Mouse (Mus musculus) heart, adult 2 months (tissue): ENCODE data around the gene Sema3c. TPM values are rescaled to one million over a fixed set of nuclear protein-coding genes. Genes with fewer than 3 reads are reported as not detected.

Experiments
- DNase-seq, 2 experiments: peaks; one replicate each; pipeline ENCODE4 v3.0.0; 2021
- H3K27ac ChIP-seq: fragments of 200-600 bp; 2 replicates; pipeline ENCODE4 v1.8.1; 2022
- H3K27me3 ChIP-seq: fragments of 200-500 bp; 2 replicates; pipeline ENCODE4 v1.6.1; 2012; ENCODE audit warnings: mild to moderate bottlenecking, low read length, inconsistent platforms, mixed read lengths; ENCODE audit not compliant: control insufficient read depth, insufficient read depth
- H3K36me3 ChIP-seq: fragments of 200-500 bp; 2 replicates; pipeline ENCODE4 v1.6.1; 2012; ENCODE audit warnings: low read length, inconsistent platforms; ENCODE audit not compliant: control insufficient read depth, insufficient read depth
- H3K4me1 ChIP-seq: fragments of 200-500 bp; 2 replicates; pipeline ENCODE4 v1.6.1; 2011; ENCODE audit warnings: low read length; ENCODE audit not compliant: control insufficient read depth, insufficient read depth
- H3K4me3 ChIP-seq: fragments of 200-600 bp; 2 replicates; pipeline ENCODE4 v1.8.1; 2022
- H3K79me2 ChIP-seq: fragments of 200-500 bp; replicated peaks from 2 replicates; pipeline ENCODE4 v1.6.1; 2012; ENCODE audit warnings: mild to moderate bottlenecking, inconsistent platforms, low read length, moderate library complexity, mixed read lengths; ENCODE audit not compliant: control insufficient read depth, insufficient read depth
- H3K9ac ChIP-seq: fragments of 200-500 bp; 2 replicates; pipeline ENCODE4 v1.6.1; 2012; ENCODE audit warnings: low read depth, mild to moderate bottlenecking, control low read depth, inconsistent platforms, low read length, mixed read lengths
- CTCF ChIP-seq: fragments of 200-600 bp; IDR thresholded peaks from 2 replicates; pipeline ENCODE4 v1.8.1; 2022; ENCODE audit warnings: antibody characterized with exemption, mild to moderate bottlenecking, moderate library complexity
- EP300 ChIP-seq: fragments of 200-500 bp; IDR thresholded peaks from 2 replicates; pipeline ENCODE4 v1.6.1; 2011; ENCODE audit warnings: low read depth, low read length, control low read depth; ENCODE audit not compliant: insufficient read depth
- POLR2A ChIP-seq: fragments of 200-500 bp; IDR thresholded peaks from 2 replicates; pipeline ENCODE4 v1.6.1; 2011; ENCODE audit warnings: mild to moderate bottlenecking, low read depth, low read length, control low read depth; ENCODE audit not compliant: insufficient read depth
- WGBS: fragments of 180-500 bp; shearing (Covaris S2); methylation state at CpG from one replicate; pipeline ENCODE4 v1.1.7; 2018; 5-methylcytosine and 5-hydroxymethylcytosine counted together
- intact Hi-C: fragments of 180-260 bp; cut with DNase I; formaldehyde crosslinking; loops from one replicate; pipeline ENCODE4 v1.15.1; 2025
- polyA plus RNA-seq: library from polyadenylated mRNA; depleted of rRNA; stranded (reverse); fragments of >200 nt; gene quantifications from 2 replicates; pipeline ENCODE4 v1.2.3, GENCODE M21; 2012
- total RNA-seq, 2 experiments: library from RNA; stranded (reverse); gene quantifications; 2 replicates each; pipeline ENCODE4 v1.2.3; 2021

The Sema3c gene
- total and polyA plus RNA-seq, 3 experiments, result 3.9 to 14.3 (median 14.0) TPM

DNA sequence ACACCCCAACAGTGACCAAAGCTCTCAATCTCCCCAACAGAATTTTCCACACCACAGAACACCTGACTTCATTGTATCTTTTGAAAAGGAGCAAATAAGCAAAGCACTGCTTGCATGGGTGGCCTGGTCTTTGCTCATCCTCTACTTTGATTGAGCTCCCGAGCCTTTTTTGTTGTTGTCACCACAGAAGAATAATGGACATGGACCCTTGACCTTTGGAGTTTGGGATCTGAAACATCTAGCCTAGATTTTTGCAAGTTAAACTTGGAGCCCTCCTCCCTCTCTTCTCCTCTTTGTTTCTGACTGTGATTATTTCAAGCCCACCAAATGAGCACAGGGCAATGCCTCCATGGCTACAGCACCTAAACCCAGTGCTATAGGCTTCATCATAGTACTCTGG is 54.5 kb downstream of the Sema3c start:
- intact Hi-C loops, result no loop called here
- Histone ChIP-seq H3K27ac (no peak overlapping the region), H3K9ac (no peak overlapping the region), H3K4me1 (no peaks in the 10 kb centered on the region), H3K27me3 (no peaks in the 10 kb centered on the region), H3K4me3 (no peak overlapping the region), H3K79me2 (no peaks in the 10 kb centered on the region), H3K36me3 (no peaks in the 10 kb centered on the region)
- no peak for DNase-seq
- WGBS, result 86% methylated on average over 1 of the region's 1 CpGs
- no peak for TF ChIP-seq CTCF
- no peak for TF ChIP-seq POLR2A
- TF ChIP-seq EP300, result no peak

- Histone ChIP-seq H3K27me3 (no peaks in the 10 kb centered on the region), H3K9ac (no peak overlapping the region), H3K27ac (no peak overlapping the region), H3K36me3 (no peaks in the 10 kb centered on the region), H3K4me3 (no peak overlapping the region), H3K4me1 (no peaks in the 10 kb centered on the region), H3K79me2 (no peaks in the 10 kb centered on the region)
- 69% methylated on average over 3 of the region's 3 CpGs for WGBS
- no peak for DNase-seq
- TF ChIP-seq CTCF, result no peak
- TF ChIP-seq POLR2A, result no peak
- no peak for TF ChIP-seq EP300
- intact Hi-C loops, result no loop called here
Observed at GRCm38 (mm10) chr5:17629599-17629998, 55.5 kb downstream of the Sema3c start.

- Histone ChIP-seq H3K27ac (no peak overlapping the region), H3K36me3 (no peaks in the 10 kb centered on the region), H3K4me1 (no peaks in the 10 kb centered on the region), H3K4me3 (no peak overlapping the region), H3K9ac (no peak overlapping the region), H3K79me2 (no peaks in the 10 kb centered on the region), H3K27me3 (no peaks in the 10 kb centered on the region)
- 72% methylated on average over 3 of the region's 3 CpGs for WGBS
- intact Hi-C loops, result no loop called here
- DNase-seq, result no peak
- TF ChIP-seq EP300, result no peak
- TF ChIP-seq CTCF, result no peak
- no peak for TF ChIP-seq POLR2A
Observed at GRCm38 (mm10) chr5:17639519-17639918, 65.4 kb downstream of the Sema3c start.

DNA sequence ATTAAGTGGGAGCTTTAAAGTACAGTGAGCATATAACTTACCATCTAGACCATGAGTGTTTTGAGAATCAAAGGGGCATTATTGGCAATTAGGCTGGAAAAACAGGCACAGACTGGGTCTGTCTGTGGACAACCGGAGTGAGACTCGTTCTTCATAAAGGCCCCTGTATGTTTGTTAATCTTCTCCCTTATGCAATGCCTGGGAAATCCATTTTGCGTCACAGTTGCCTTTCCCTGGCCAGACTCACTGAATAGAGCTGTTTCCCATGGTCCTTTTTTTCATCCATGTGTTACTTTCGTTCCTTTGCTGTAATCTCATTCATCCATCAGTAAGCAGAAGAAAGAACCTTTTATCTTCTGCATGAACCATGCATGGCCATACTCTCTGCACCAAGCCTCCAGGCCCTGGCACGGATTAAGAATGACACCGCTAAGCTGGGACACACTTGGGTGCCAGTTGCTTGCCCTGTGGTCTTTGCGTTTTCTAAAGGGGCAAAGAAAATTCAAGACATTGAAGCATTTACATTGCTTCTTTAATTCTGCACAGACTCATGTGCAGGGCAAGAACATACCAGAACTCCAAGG is 73.7 kb downstream of the Sema3c start:
- no peak overlapping the region for H3K4me3 ChIP-seq
- no peaks in the 10 kb centered on the region for H3K79me2 ChIP-seq
- intact Hi-C loops, result no loop called here
- no peak for TF ChIP-seq EP300
- no peak for TF ChIP-seq POLR2A
- TF ChIP-seq CTCF, result no peak
- no peaks in the 10 kb centered on the region for H3K27me3 ChIP-seq
- DNase-seq, result no peak
- 81% methylated on average over 7 of the region's 7 CpGs for WGBS
- H3K36me3 ChIP-seq, result no peaks in the 10 kb centered on the region
- no peak overlapping the region for H3K9ac ChIP-seq
- H3K4me1 ChIP-seq, result no peaks in the 10 kb centered on the region
- H3K27ac ChIP-seq, result no peak overlapping the region

GRCm38 (mm10) chr5:17648865-17649542 is 74.9 kb downstream of the Sema3c start:
- Histone ChIP-seq H3K9ac (no peak overlapping the region), H3K36me3 (no peaks in the 10 kb centered on the region), H3K4me1 (no peaks in the 10 kb centered on the region), H3K79me2 (no peaks in the 10 kb centered on the region), H3K4me3 (no peak overlapping the region), H3K27ac (no peak overlapping the region), H3K27me3 (no peaks in the 10 kb centered on the region)
- 39% methylated on average over 1 of the region's 1 CpGs for WGBS
- no peak for DNase-seq
- intact Hi-C loops, result no loop called here
- TF ChIP-seq POLR2A, result no peak
- no peak for TF ChIP-seq CTCF
- TF ChIP-seq EP300, result no peak

- no peaks in the 10 kb centered on the region for H3K4me1 ChIP-seq
- TF ChIP-seq CTCF (no peak), POLR2A (no peak), EP300 (no peak)
- no peak overlapping the region for H3K9ac ChIP-seq
- intact Hi-C loops, result no loop called here
- no peak for DNase-seq
- H3K79me2 ChIP-seq, result no peaks in the 10 kb centered on the region
- H3K27me3 ChIP-seq, result no peaks in the 10 kb centered on the region
- WGBS, result 79% methylated on average over 3 of the region's 3 CpGs
- no peak overlapping the region for H3K27ac ChIP-seq
- H3K36me3 ChIP-seq, result no peaks in the 10 kb centered on the region
- H3K4me3 ChIP-seq, result no peak overlapping the region
Observed at GRCm38 (mm10) chr5:17661223-17661622, 87.1 kb downstream of the Sema3c start.
